Mouse (Mus musculus) monocyte, adult 2 months (primary cell): ENCODE measurements around the gene Mfng.
A peak's percentile ranks its signal among the peaks of the same experiment; 100 is the strongest.

Experiments used
- DNase-seq, 2 experiments: peaks; one replicate each; pipeline ENCODE4 v3.0.0; 2022; ENCODE audit warnings: low spot score in 2 of 2, low read depth in 1 of 2

The Mfng gene

GRCm38 (mm10) chr15:78788042-78788441, 14.8 kb upstream of the Mfng start:
- DNase-seq, result no peak

- no peak for DNase-seq
Observed at GRCm38 (mm10) chr15:78787287-78787856, 14.1 kb upstream of the Mfng start.

GRCm38 (mm10) chr15:78786411-78786818, 13.1 kb upstream of the Mfng start:
- no peak for DNase-seq

- DNase-seq, result no peak
Observed at GRCm38 (mm10) chr15:78785961-78786360, 12.7 kb upstream of the Mfng start.

- DNase-seq, result no peak
Observed at GRCm38 (mm10) chr15:78785258-78785657, 12.0 kb upstream of the Mfng start.

GRCm38 (mm10) chr15:78784520-78784919, 11.2 kb upstream of the Mfng start:
- no peak for DNase-seq

- DNase-seq, result no peak
Observed at GRCm38 (mm10) chr15:78782348-78783103, 9.3 kb upstream of the Mfng start.

- no peak for DNase-seq
Observed at GRCm38 (mm10) chr15:78780908-78781307, 7.6 kb upstream of the Mfng start.

GRCm38 (mm10) chr15:78780359-78780758, 7.1 kb upstream of the Mfng start:
- DNase-seq, result no peak

- DNase-seq, result no peak
Observed at GRCm38 (mm10) chr15:78779690-78780089, 6.4 kb upstream of the Mfng start.

- no peak for DNase-seq
Observed at GRCm38 (mm10) chr15:78779253-78779652, 6.0 kb upstream of the Mfng start.

GRCm38 (mm10) chr15:78778077-78778870, 5.0 kb upstream of the Mfng start:
- peak in 1 of 2 experiments; percentile 59 for DNase-seq

- DNase-seq, result no peak
Observed at GRCm38 (mm10) chr15:78772856-78773255, 419 bp downstream of the Mfng start.

GRCm38 (mm10) chr15:78772368-78772763, 909 bp downstream of the Mfng start:
- peak in 1 of 2 experiments; percentile 24 for DNase-seq

- peak in 1 of 2 experiments; percentile 38 for DNase-seq
Observed at GRCm38 (mm10) chr15:78771531-78772367, 1.5 kb downstream of the Mfng start.

GRCm38 (mm10) chr15:78770983-78771355, 2.3 kb downstream of the Mfng start:
- DNase-seq, result no peak

GRCm38 (mm10) chr15:78770234-78770982, 2.9 kb downstream of the Mfng start:
- no peak for DNase-seq

GRCm38 (mm10) chr15:78769064-78769463, 4.2 kb downstream of the Mfng start:
- no peak for DNase-seq

GRCm38 (mm10) chr15:78763704-78764103, 9.6 kb downstream of the Mfng start:
- no peak for DNase-seq

GRCm38 (mm10) chr15:78763210-78763609, 10.1 kb downstream of the Mfng start:
- DNase-seq, result no peak
